Mouse (Mus musculus) forebrain, embryonic 13.5 days (tissue): ENCODE results near the gene Dhrs11. TPM values are rescaled to one million over a fixed set of nuclear protein-coding genes. Genes with fewer than 3 reads are reported as not detected.

Experiments used
- ATAC-seq: fragments of 200-750 bp; cut with Nextera tagmentation; 2 replicates; pipeline ENCODE4 v1.8.0; 2017
- H3K27ac ChIP-seq: fragments of 300-500 bp; sonication (generic); 2 replicates; pipeline ENCODE4 v1.5.1; 2015; ENCODE audit warnings: inconsistent platforms, mild to moderate bottlenecking, moderate library complexity
- H3K27me3 ChIP-seq: fragments of 300-500 bp; sonication (generic); 2 replicates; pipeline ENCODE4 v1.6.1; 2015; ENCODE audit warnings: mild to moderate bottlenecking, inconsistent platforms
- H3K36me3 ChIP-seq: fragments of 300-500 bp; sonication (generic); 2 replicates; pipeline ENCODE4 v1.6.1; 2015; ENCODE audit warnings: mild to moderate bottlenecking, inconsistent platforms; ENCODE audit not compliant: poor library complexity, severe bottlenecking
- H3K4me1 ChIP-seq: fragments of 300-500 bp; sonication (generic); 2 replicates; pipeline ENCODE4 v1.6.1; 2015; ENCODE audit warnings: inconsistent platforms
- H3K4me2 ChIP-seq: fragments of 300-500 bp; sonication (generic); 2 replicates; pipeline ENCODE4 v1.6.1; 2015; ENCODE audit warnings: inconsistent platforms, mild to moderate bottlenecking, moderate library complexity
- H3K4me3 ChIP-seq: fragments of 300-500 bp; sonication (generic); 2 replicates; pipeline ENCODE4 v1.5.1; 2015; ENCODE audit warnings: mild to moderate bottlenecking, inconsistent platforms
- H3K9ac ChIP-seq: fragments of 300-500 bp; sonication (generic); 2 replicates; pipeline ENCODE4 v1.6.1; 2015; ENCODE audit warnings: mild to moderate bottlenecking, inconsistent platforms
- H3K9me3 ChIP-seq: fragments of 300-500 bp; sonication (generic); replicated peaks from 2 replicates; pipeline ENCODE4 v1.6.1; 2016; ENCODE audit warnings: inconsistent platforms
- WGBS: fragments of 180-500 bp; shearing (Covaris S2); methylation state at CpG from one replicate; pipeline ENCODE4 v1.1.7; 2015; 5-methylcytosine and 5-hydroxymethylcytosine counted together
- polyA plus RNA-seq: library from polyadenylated mRNA; unstranded; fragments of >200 nt; fragmentation: Nextera tagmentation; extraction: Ambion mirVana; gene quantifications from 2 replicates; pipeline ENCODE4 v1.2.1, GENCODE M21; 2015

Dhrs11 gene
- polyA plus RNA-seq, 1 experiment from 2014 or later = 3.8 TPM

- Histone ChIP-seq H3K4me1 (peaks cover 9% of the 10 kb centered on the region; the same call in 1 of the 2 replicates), H3K36me3 (no peaks in the 10 kb centered on the region), H3K27me3 (0 out of 2 replicates have a peak, but pooled peaks cover 3% of the 10 kb centered on the region), H3K9ac (peak within 1 kb of the TSS; percentile 75), H3K4me2 (peak within 1 kb of the TSS; percentile 99), H3K9me3 (no peaks in the 10 kb centered on the region), H3K4me3 (peak within 1 kb of the TSS; percentile 74), H3K27ac (peak within 1 kb of the TSS; percentile 54)
- under 1% methylated on average over 54 of the region's 55 CpGs for WGBS
- ATAC-seq = peak; percentile 90
Measured at GRCm38 (mm10) chr11:84818961-84819692, 9.7 kb downstream of the Dhrs11 start, which contains the start of gene Mrm1. Gene Mrm1, minus strand, starts transcription at chr11:84819515.

GRCm38 (mm10) chr11:84818085-84818960 is 10.5 kb downstream of the Dhrs11 start:
- under 1% methylated on average over 39 of the region's 39 CpGs for WGBS
- ATAC-seq = peak; percentile 76
- Histone ChIP-seq H3K9ac (peak overlapping the region; percentile 75), H3K27me3 (0 out of 2 replicates have a peak, but pooled peaks cover 3% of the 10 kb centered on the region), H3K4me2 (peak overlapping the region; percentile 99), H3K27ac (peak overlapping the region; percentile 54; the same call in 1 of the 2 replicates), H3K36me3 (no peaks in the 10 kb centered on the region), H3K4me3 (peak overlapping the region; percentile 74), H3K4me1 (peaks cover 9% of the 10 kb centered on the region; the same call in 1 of the 2 replicates), H3K9me3 (no peaks in the 10 kb centered on the region)

- H3K36me3 ChIP-seq = no peaks in the 10 kb centered on the region
Measured at GRCm38 (mm10) chr11:84817362-84817761, 11.4 kb downstream of the Dhrs11 start.

GRCm38 (mm10) chr11:84813724-84814510 is 14.9 kb downstream of the Dhrs11 start:
- peak; percentile 31; the same call in 1 of the 2 replicates for ATAC-seq
- no peaks in the 10 kb centered on the region for H3K9me3 ChIP-seq
- peaks cover 7% of the 10 kb centered on the region; the same call in 1 of the 2 replicates for H3K4me1 ChIP-seq
- 56% methylated on average over 13 of the region's 13 CpGs for WGBS
- H3K4me2 ChIP-seq = no peak overlapping the region
- H3K36me3 ChIP-seq = no peaks in the 10 kb centered on the region
- no peak overlapping the region for H3K4me3 ChIP-seq
- no peak overlapping the region for H3K9ac ChIP-seq
- H3K27ac ChIP-seq = no peak overlapping the region
- 0 out of 2 replicates have a peak, but pooled peaks cover 3% of the 10 kb centered on the region for H3K27me3 ChIP-seq

More at GRCm38 (mm10) chr11:84817362-84817761, 11.4 kb downstream of the Dhrs11 start:
- peaks cover 9% of the 10 kb centered on the region; the same call in 1 of the 2 replicates for H3K4me1 ChIP-seq
- no peak overlapping the region for H3K9ac ChIP-seq
- no peak overlapping the region for H3K4me2 ChIP-seq
- H3K27me3 ChIP-seq = 0 out of 2 replicates have a peak, but pooled peaks cover 3% of the 10 kb centered on the region
- H3K9me3 ChIP-seq = no peaks in the 10 kb centered on the region
- WGBS = 79% methylated on average over 6 of the region's 6 CpGs
- H3K4me3 ChIP-seq = no peak overlapping the region
- no peak overlapping the region for H3K27ac ChIP-seq
- ATAC-seq = no peak

- Histone ChIP-seq H3K9me3 (no peaks in the 10 kb centered on the region), H3K36me3 (no peaks in the 10 kb centered on the region), H3K4me3 (no peak overlapping the region), H3K27ac (no peak overlapping the region), H3K4me1 (no peaks in the 10 kb centered on the region), H3K9ac (no peak overlapping the region), H3K27me3 (0 out of 2 replicates have a peak, but pooled peaks cover 8% of the 10 kb centered on the region), H3K4me2 (no peak overlapping the region)
- no peak for ATAC-seq
- 97% methylated on average over 4 of the region's 4 CpGs for WGBS
Measured at GRCm38 (mm10) chr11:84804373-84804772, 24.4 kb downstream of the Dhrs11 start.

- Histone ChIP-seq H3K4me3 (no peak overlapping the region), H3K4me1 (0 out of 2 replicates have a peak, but pooled peaks cover 7% of the 10 kb centered on the region), H3K9ac (no peak overlapping the region), H3K27me3 (peaks cover 47% of the 10 kb centered on the region), H3K4me2 (no peak overlapping the region), H3K9me3 (peaks cover 4% of the 10 kb centered on the region; the same call in 1 of the 2 replicates), H3K36me3 (no peaks in the 10 kb centered on the region), H3K27ac (no peak overlapping the region)
- 18% methylated on average over 21 of the region's 21 CpGs for WGBS
- ATAC-seq = no peak; the same call in 1 of the 2 replicates
Measured at GRCm38 (mm10) chr11:84797627-84798353, 31.0 kb downstream of the Dhrs11 start.

- Histone ChIP-seq H3K36me3 (no peaks in the 10 kb centered on the region), H3K27me3 (peaks cover 54% of the 10 kb centered on the region), H3K27ac (no peak overlapping the region), H3K4me1 (0 out of 2 replicates have a peak, but pooled peaks cover 7% of the 10 kb centered on the region), H3K9ac (no peak overlapping the region), H3K4me2 (no peak overlapping the region), H3K9me3 (peaks cover 4% of the 10 kb centered on the region; the same call in 1 of the 2 replicates), H3K4me3 (no peak overlapping the region)
- 21% methylated on average over 10 of the region's 10 CpGs for WGBS
- no peak for ATAC-seq
Measured at GRCm38 (mm10) chr11:84797026-84797425, 31.8 kb downstream of the Dhrs11 start.

- peak; percentile 93 for ATAC-seq
- peak overlapping the region; percentile 40; the same call in 1 of the 2 replicates for H3K9ac ChIP-seq
- no peaks in the 10 kb centered on the region for H3K36me3 ChIP-seq
- 7% methylated on average over 17 of the region's 17 CpGs for WGBS
- no peak overlapping the region for H3K4me3 ChIP-seq
- peaks cover 4% of the 10 kb centered on the region; the same call in 1 of the 2 replicates for H3K9me3 ChIP-seq
- peaks cover 73% of the 10 kb centered on the region for H3K27me3 ChIP-seq
- H3K4me1 ChIP-seq = 0 out of 2 replicates have a peak, but pooled peaks cover 7% of the 10 kb centered on the region
- no peak overlapping the region for H3K27ac ChIP-seq
- peak overlapping the region; percentile 47 for H3K4me2 ChIP-seq
Measured at GRCm38 (mm10) chr11:84794496-84795113, 34.2 kb downstream of the Dhrs11 start.

- 0 out of 2 replicates have a peak, but pooled peaks cover 7% of the 10 kb centered on the region for H3K4me1 ChIP-seq
- no peak overlapping the region for H3K4me3 ChIP-seq
- H3K4me2 ChIP-seq = no peak overlapping the region
- H3K27ac ChIP-seq = no peak overlapping the region
- H3K36me3 ChIP-seq = no peaks in the 10 kb centered on the region
- H3K9ac ChIP-seq = no peak overlapping the region
- H3K9me3 ChIP-seq = peaks cover 4% of the 10 kb centered on the region; the same call in 1 of the 2 replicates
- peaks cover 83% of the 10 kb centered on the region for H3K27me3 ChIP-seq
- no peak for ATAC-seq
Measured at GRCm38 (mm10) chr11:84793545-84793944, 35.2 kb downstream of the Dhrs11 start.

GRCm38 (mm10) chr11:84790383-84790782 is 38.4 kb downstream of the Dhrs11 start:
- Histone ChIP-seq H3K4me3 (no peak overlapping the region), H3K27ac (no peak overlapping the region), H3K36me3 (no peaks in the 10 kb centered on the region), H3K4me2 (no peak overlapping the region), H3K4me1 (no peaks in the 10 kb centered on the region), H3K9me3 (peaks cover 4% of the 10 kb centered on the region; the same call in 1 of the 2 replicates), H3K9ac (no peak overlapping the region), H3K27me3 (peaks cover 64% of the 10 kb centered on the region)
- ATAC-seq = no peak
- WGBS = 59% methylated on average over 6 of the region's 6 CpGs
